Mouse (Mus musculus): ENCODE data around the gene Orm1. TPM values are rescaled to one million over a fixed set of nuclear protein-coding genes. Genes with fewer than 3 reads are reported as not detected.

The Orm1 gene
- total RNA-seq, 2 experiments from 2014 or later: 0.62 to 5.0 TPM

DNA sequence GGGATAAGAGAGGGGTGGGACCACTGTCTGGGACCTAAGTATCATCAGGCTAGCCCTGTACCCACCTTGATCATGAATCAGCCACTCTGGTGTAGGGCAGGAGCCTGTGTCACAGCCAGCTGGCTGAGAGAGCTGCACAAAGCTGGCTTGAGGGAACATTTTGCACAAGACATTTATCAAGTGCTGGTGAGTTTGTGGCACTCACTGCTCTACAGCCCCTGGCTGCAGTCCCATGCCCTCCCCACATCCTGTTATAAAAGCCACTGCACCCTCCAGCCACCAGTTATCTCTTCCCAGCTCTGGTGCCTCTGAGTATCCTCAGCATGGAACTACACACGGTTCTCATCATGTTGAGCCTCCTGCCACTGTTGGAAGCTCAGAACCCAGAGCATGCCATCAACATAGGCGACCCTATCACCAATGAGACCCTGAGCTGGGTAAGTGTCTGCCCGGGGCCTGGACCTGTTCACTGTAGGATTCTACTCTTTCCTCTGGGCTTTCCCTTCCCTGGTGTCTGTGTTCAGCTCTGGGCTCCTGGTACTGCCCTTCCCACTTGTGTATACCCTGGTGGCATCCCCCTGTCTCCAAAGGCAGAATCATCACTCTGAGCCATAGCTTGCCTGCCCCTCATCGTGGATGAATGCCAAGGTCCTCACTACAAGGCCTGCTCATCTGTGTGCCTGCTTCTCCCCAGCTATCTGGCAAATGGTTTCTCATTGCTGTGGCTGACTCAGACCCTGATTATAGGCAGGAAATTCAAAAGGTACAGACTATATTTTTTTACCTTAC lies 11.7 kb downstream of the Orm1 start, which contains the start of gene Orm3:
TSS of gene Orm3 (plus strand) at position 286 of the 789 bp plus-strand sequence.
- DNase-seq (ENCODE audit: low spot score): no peak

DNA sequence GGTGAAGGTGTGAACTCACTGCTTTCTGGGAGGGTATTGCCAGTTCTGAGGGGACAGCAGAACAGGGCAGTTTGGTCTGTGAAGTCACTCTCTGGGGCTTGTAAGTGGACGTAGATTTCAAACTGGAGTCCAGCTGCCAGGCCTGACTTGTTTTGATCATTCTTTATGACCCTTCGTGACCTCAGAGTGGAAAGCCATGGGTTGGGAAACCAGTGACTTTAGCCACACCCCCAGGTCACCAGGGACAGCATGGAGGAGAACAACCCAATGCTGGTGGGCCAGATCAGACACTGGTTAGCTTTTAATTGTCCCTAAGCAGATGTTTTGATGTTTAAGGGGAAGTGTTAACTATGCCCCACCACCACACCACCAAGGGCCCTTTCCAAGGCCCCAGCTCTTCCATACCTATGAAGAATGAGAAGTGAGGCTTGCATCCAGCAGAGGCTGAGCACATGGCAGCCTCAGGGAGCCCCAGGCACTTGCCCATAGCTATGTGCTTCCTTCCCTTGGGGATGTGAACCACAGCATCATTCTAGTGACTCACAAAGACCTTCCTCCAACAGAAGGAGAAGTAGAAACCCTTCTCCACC lies 12.7 kb downstream of the Orm1 start:
- peak; percentile 52 for DNase-seq (ENCODE audit: low spot score)

DNA sequence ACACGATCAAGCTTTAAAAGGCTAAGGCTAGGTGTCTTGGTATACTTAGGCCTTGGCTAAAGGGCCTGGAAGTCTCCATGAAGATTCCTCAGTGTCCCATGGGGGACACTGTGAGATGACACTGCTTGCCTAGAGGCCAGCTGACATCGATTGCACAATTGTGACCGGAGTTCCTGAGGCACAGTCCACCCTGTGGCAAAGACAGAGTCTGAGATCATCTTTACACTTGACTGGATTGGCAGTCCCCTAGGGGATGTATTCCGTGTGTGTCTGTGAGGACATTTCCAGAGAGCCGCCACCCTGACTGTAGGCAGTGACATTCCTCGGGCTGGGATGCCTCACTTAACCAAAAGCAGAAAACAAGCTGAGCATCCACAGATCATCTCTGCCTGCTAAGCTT lies 15.5 kb downstream of the Orm1 start:
- DNase-seq (ENCODE audit: low spot score): no peak

DNA sequence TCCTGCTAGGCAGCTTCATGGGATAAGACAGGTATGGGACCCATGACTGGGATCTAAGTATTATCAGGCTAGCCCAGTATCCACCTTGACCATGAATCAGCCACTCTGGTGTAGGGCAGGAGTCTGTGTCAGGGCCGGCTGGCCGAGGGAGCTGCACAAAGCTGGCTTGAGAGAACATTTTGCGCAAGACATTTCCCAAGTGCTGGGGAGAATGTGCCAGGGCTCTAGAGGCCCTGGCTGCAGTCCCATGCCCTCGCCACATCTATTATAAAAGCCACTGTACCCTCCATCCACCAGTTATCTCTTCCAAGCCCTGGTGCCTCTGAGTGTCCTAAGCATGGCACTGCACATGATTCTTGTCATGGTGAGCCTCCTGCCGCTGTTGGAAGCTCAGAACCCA lies 17.8 kb downstream of the Orm1 start, which contains the start of gene Orm2:
TSS of gene Orm2 (plus strand) at position 300 of the 400 bp plus-strand sequence.
- peak; percentile 25 for DNase-seq (ENCODE audit: low spot score)

DNA sequence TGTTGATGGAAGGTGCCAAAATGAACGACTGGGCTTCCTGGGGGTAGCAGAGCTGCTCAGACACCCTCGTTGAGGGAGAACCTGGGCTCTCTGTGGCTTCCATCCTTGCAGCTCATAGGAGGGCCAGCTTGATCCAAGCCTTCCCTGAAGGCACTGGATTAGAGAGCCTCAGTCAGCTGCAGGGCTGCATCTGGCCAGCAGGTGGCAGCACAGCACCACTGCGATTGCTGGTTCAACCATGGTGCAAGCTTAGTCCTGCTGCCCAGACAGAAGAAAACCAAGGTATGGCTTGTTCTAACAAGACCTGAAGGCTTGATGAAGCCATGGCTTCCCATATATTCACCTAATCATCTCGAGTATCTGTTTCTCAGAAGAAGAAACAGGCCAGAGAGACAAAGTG lies 24.2 kb downstream of the Orm1 start:
- peak; percentile 87 for DNase-seq (ENCODE audit: low spot score)

DNA sequence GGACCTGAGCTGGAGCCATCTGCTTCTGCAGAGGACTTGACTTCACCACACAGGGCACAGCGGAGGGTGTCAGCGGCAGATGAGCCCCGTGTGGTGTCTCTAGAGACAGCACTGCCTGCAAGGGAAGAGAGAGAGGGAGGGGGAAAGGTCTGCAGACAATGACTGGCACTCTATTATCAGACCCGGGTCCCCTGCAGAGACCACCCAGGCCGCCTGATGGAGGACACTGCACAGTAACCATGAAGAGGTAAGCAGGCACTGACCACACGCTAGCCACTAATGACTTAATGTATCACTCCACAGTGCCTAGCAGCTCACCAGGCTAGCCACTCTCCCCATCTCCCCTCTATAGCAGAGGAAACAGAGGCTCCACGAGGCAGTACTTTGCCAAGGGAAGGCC lies 26.5 kb downstream of the Orm1 start:
- DNase-seq (ENCODE audit: low spot score): no peak

DNA sequence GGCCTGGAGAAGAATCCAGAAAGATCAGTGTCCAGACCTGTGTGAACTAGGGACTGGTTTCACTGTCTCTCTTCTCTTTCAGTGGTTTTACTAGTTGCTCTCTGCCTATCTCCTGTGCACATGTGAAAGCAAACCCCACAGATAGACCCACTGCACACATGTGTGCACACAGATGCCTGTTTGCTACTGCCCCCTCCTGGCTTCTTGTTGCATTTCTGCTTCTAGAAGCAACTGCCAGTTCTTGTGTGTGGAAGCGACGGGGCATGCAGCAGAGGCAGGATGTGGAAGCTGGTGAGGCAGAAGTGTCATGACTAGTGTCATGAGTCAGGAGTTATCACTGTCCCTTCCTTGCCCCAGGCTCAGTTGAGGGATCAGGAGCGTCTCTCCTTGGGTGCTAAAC lies 27.5 kb downstream of the Orm1 start:
- peak; percentile 28 for DNase-seq (ENCODE audit: low spot score)

DNA sequence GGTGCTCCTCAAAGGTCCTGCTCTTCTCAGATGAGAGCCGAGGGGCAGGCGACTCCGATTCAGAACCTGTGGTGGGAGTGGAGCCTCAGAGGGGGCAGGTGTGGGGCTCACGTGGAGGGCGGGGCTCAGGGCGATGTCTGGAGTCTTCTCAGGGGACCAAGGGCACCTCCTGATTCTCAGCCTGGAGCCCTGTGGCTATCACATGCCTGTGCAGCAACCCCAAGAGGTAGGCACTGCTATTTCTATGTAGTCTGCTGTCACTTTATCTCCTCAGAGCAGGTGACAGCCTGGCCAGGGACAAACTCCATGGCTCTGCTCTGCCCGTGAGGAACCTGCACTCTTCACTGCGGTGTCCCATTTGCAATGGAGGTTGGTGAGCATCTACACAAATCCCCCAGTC lies 29.0 kb downstream of the Orm1 start:
- DNase-seq (ENCODE audit: low spot score): no peak

DNA sequence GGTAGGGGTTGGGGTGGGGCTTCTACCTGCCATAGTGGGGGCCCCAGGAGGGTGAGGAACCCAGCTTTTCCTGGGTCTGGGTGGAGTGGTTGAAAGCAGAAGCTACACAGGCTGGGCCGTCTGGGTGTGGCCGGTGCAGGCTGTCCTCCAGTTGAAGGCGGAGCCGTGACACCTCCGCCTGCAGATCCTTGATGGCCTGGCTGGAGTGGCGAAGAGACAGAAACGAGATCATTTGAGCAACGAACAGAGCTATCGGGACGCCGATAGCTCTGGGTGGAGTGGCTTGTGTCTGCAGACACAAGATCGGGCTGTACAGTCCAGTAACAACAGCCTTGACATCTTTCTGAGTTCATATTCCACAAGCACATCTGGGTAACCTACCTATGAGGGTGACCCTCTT lies 30.0 kb downstream of the Orm1 start:
- DNase-seq (ENCODE audit: low spot score): no peak

DNA sequence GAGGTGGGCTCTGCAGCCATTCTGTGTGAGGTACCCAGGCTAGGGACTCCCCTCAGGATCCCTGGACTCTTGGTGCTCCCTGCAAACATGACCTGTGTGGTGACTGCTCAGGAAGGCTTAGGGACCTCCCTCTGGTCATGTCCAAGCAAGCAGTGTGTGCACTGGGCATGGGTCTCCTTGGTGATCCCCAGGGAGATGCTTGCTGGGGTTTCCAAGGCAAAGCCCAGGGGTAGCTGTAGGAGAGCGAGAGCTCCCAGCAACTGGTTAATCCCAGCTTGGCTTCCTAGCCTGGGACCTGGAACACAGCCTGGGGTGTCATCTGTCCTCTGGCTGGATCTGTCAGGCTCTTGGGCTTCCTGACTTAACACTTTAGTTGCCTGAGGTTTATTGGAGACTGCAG lies 31.0 kb downstream of the Orm1 start:
- peak; percentile 64 for DNase-seq (ENCODE audit: low spot score)

DNA sequence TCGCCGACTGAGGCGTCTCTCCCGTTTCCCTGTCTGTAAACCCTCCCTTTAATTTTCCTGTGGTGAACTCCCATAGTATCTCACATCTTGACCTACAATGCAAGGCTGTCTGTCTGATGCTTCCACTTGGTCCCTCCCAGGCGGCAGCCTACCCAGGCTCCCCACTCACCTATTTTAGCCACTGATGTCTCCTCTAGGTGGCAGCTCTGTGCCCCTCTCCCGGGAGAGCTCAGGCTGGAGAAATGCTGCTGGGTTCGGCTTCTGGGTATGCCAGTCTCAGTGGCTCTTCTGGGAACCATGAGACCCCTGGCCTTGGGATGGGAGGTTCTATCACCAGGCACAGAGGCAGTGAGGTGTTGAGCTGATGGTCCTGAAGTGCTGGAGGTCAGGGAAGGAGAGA lies 33.1 kb downstream of the Orm1 start:
- DNase-seq (ENCODE audit: low spot score): no peak

DNA sequence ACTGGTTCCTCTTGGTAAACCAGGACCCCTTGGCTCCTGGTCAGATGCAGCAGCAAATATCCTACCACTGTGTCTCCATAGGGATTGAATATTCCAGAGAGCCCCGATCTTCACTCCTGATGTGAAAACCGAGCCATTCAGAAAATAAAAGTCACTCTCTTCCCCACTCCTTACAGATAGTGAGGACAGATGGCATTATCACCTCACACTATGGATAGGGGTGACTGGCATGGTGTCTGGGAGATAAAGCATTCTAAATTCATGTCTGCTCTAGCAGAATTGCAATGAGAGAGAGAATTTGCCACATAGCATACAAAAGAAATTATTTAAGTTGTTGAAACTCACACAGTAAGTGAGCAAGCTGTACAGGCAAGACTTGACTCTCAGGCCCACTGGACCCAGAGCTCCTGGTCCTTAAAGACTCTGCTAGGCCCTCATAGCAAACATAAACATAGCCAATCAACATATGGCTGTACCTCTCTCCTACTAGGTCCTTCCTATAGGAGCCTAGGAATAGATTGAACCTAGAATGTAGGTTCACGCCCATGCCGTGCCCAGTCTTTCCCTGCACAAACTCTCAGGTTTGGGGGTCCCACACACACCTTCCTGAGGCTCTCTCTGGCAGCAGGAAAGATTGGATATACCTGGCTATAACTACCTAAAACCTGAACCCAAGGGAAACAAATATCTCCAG lies 38.5 kb downstream of the Orm1 start:
- no peak for DNase-seq (ENCODE audit: low spot score)

DNA sequence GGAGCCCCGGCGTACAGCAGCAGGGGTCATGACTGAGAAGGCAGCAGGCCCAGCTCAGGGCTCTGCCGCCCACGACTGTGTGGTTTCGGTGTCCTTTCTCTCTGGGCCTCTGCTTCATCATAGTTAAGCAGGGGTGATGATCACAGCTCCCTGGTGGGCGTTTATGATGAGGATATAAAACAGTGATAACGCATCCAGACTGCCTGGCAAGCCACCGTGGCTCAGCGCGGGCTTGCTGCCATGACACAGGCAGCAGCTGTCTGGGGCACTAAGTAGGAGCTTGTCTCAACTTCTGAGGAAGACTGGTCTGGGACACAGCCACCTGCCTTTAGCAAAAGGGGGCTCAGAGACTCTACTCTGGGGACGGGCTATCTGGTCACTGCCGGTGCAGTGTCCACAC lies 39.1 kb downstream of the Orm1 start:
- no peak for DNase-seq (ENCODE audit: low spot score)

DNA sequence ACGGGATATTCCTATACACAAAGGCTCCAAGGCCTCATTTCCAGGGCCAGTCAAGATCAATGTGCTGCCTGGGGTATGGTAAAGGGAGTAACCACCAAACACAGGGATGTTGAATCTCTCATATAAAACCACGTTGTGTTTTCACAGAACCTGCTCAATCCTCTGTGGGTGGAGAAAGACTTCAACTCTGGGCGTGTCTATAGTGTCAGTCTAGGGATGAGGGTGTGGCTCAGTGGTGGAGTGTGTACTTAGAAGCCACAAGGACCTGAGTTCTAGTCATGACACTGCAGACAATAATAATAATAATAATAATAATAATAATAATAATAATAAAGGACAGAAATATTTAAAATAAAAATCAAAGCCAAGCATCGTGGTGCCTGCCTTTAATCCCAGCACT lies 39.9 kb downstream of the Orm1 start:
- no peak for DNase-seq (ENCODE audit: low spot score)

DNA sequence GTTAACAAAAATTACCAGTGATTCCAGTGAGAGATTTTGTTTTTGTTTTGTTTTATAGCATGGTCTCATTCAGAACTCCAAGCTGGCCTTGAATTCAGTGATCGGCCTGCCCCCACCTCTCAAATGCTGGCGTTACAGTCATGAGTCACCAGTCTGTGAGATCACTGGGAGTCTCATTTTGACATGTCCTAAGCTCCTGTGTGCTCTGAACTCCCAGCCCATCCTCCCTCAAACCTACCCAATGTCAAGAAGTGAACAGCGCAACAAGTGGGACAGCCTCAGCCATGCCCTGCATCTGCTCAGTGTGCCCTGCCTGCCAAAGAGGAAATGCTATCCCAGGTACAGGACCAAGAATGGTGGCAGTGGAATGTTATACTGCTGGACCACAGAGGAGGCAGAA lies 40.9 kb downstream of the Orm1 start:
- no peak for DNase-seq (ENCODE audit: low spot score)

DNA sequence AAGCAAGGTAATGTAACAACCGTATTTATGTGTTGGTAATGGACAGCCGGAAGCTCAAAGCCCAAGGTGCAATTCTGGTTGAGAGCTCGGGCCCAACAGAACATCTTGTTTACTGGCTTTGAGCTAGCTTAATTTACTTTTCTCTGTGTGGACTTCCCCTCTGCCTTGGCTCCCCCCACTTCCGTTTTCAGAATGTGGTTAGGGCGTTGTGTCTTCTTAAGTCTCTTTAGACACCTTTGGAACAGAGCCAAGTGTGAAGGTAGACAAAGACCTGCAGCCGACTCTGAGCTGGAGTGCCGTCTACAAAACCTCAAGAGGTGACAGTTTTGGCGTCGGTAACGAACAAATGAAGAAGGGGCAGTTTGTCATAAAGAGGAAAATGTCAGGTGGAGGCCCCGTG lies 41.4 kb downstream of the Orm1 start:
- DNase-seq (ENCODE audit: low spot score): no peak

DNA sequence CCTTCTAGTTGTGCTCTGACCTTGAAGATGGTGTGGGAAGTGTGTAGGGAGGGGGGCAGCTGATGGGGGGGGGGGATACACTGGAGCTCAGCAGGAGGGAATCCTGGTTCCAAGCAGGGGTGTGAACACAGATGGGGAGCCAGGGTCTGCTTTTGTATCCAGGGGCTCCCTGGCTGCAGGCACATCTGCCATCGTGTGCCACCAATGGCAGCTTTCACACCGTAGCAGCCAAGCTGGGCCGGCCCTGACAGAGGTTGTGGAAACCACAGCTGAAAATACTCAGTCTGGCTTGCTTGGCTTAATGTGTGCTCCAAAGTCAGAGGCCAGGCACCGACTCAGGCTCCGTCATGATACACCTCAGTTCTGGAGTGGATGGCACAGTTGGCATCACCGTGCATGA lies 43.7 kb downstream of the Orm1 start:
- DNase-seq (ENCODE audit: low spot score): no peak

DNA sequence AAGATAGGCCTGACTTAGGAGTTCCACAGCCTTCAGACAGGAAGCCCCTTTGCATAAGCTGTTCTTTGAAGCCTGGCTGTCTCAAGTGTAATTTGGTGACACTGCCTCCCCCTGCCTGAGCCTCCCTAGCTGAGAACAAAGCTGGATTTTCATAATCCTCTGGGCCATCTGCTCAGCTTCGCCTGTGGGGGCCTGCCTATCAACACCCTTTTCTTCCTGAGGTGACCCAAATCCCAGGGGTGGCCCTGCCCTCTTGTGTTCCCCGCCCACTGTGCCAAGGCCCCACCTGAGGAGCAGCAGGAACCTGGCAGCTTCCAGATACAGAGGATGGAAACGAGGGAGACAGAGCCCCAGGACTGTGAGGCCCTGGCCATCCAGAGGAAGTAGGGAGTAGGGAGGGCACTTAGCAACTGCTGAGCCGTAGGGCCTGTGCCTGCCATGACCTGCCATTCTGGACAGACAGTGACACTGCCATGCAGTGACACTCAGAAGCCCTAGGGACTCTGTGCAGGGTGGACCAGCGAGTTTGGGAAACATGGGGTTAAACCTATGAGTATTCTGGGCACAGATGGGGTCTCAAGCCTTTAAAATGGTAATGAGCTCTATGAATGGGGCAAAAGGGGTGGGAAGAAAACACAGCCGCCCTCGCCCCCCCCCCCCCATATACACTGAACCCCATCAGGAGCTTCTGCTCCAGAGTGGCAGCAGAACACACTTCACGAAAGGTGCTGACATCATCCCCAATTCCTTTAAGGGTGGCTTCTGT lies 44.9 kb downstream of the Orm1 start:
- no peak for DNase-seq (ENCODE audit: low spot score)

DNA sequence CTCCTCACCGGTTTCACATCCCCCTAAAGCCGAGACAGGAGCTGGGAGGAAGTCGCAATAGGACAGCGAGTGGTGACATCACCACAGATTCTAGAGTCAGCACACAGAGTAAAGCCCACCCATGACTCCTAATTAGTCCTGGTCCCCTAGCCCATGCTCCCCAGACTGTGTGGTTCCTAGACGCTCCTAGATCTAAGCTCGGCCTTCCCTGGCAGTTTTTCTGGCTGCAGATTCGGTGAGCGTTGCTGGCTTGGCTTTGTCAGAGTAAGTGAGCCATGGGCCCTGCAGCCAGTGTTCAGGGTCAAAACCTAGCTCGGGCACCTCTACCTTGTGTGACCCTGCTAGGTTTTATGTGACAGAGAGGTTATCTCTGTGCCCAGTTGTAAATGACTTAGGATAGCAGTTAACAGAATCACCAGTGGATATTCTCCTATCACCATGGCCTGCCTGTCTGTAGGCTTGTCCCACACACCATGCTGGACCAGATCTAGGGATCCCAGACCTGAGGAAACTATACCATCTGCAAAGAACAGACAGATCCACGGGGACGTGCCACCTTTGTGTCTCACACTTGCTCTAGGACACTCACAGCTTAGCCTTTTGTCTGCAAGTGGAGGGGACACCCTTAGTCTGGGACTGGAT lies 45.6 kb downstream of the Orm1 start:
- DNase-seq (ENCODE audit: low spot score): no peak

DNA sequence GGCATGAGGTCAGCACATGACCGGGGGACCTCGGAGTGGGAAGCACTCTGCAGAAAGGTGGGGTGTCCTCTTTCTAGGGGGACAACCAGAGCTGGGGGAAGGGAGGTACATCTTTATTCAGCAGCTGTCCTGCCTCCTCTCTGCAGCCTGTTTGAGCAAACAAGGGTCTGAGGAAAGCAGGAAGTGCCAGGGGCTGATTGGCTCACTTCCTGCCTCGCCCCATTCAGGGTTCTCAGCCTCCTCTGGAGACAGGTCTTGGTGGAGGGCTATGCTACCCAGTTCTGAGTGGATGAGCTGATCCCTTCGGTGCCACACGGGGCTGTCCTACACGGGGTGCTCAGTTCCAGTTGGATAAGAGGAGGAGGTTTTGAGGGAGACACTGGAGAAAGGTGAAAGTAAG lies 47.0 kb downstream of the Orm1 start:
- no peak for DNase-seq (ENCODE audit: low spot score)

All from gastrocnemius, adult 18-20 months (tissue).